Mouse (Mus musculus) stomach, postnatal 0 days (tissue): ENCODE results near the gene Ncoa1. TPM values are rescaled to one million over a fixed set of nuclear protein-coding genes. Genes with fewer than 3 reads are reported as not detected.
A peak's percentile ranks its signal among the peaks of the same experiment; 100 is the strongest.

ENCODE experiments used
- ATAC-seq: fragments of 200-750 bp; cut with Nextera tagmentation; 2 replicates; pipeline ENCODE4 v1.8.0; 2017; ENCODE audit not compliant: low FRiP score, low TSS enrichment
- DNase-seq: peaks from one replicate; pipeline ENCODE4 v3.0.0-alpha.2; 2016; ENCODE audit warnings: low spot score
- H3K27ac ChIP-seq: fragments of 300-500 bp; sonication (generic); replicated peaks from 2 replicates; pipeline ENCODE4 v1.5.1; 2014; ENCODE audit warnings: mild to moderate bottlenecking, control low read depth
- H3K27me3 ChIP-seq: fragments of 300-500 bp; sonication (generic); 2 replicates; pipeline ENCODE4 v1.6.1; 2014; ENCODE audit warnings: low read length; ENCODE audit not compliant: control insufficient read depth, insufficient read depth
- H3K36me3 ChIP-seq: fragments of 300-500 bp; sonication (generic); 2 replicates; pipeline ENCODE4 v1.6.1; 2014; ENCODE audit warnings: low read length, mixed read lengths; ENCODE audit not compliant: control insufficient read depth, insufficient read depth
- H3K4me1 ChIP-seq: fragments of 300-500 bp; sonication (generic); replicated peaks from 2 replicates; pipeline ENCODE4 v1.6.1; 2014; ENCODE audit warnings: antibody characterized with exemption; ENCODE audit not compliant: control insufficient read depth, insufficient read depth
- H3K4me2 ChIP-seq: fragments of 300-500 bp; sonication (generic); replicated peaks from 2 replicates; pipeline ENCODE4 v1.6.1; 2014; ENCODE audit warnings: low read depth, mild to moderate bottlenecking, control low read depth, moderate library complexity
- H3K4me3 ChIP-seq: fragments of 300-500 bp; sonication (generic); 2 replicates; pipeline ENCODE4 v1.5.1; 2014; ENCODE audit warnings: low read depth, low read length, control low read depth
- H3K9ac ChIP-seq: fragments of 300-500 bp; sonication (generic); 2 replicates; pipeline ENCODE4 v1.6.1; 2014; ENCODE audit warnings: mild to moderate bottlenecking, low read length, control low read depth, mixed read lengths
- H3K9me3 ChIP-seq: fragments of 300-500 bp; sonication (generic); 2 replicates; pipeline ENCODE4 v1.6.1; 2016; ENCODE audit warnings: low read length; ENCODE audit not compliant: control insufficient read depth
- CTCF ChIP-seq: IDR thresholded peaks from 2 replicates; pipeline ENCODE4 v1.5.1; 2016; ENCODE audit warnings: antibody characterized with exemption, low read depth, mild to moderate bottlenecking, moderate library complexity
- EP300 ChIP-seq: optimal IDR thresholded peaks from 2 replicates; pipeline ENCODE3; 2016; ENCODE audit warnings: antibody characterized with exemption
- whole genome bisulfite sequencing: fragments of 180-500 bp; shearing (Covaris S2); extraction: QIAGEN DNeasy Blood & Tissue Kit; methylation state at CpG from one replicate; pipeline ENCODE4 v1.1.7; 2014; 5-methylcytosine and 5-hydroxymethylcytosine counted together
- polyA plus RNA-seq: library from polyadenylated mRNA; unstranded; fragments of >200 nt; fragmentation: Nextera tagmentation; extraction: Ambion mirVana; gene quantifications from 2 replicates; pipeline ENCODE4 v1.2.1, GENCODE M21; 2015

The Ncoa1 gene
- polyA plus RNA-seq, 1 experiment from 2014 or later = 5.0 TPM

- Histone ChIP-seq H3K36me3 (peaks cover 2% of the 10 kb centered on the region; the same call in 1 of the 2 replicates), H3K27me3 (no peaks in the 10 kb centered on the region), H3K4me3 (peak within 1 kb of the TSS; percentile 73), H3K4me1 (no peaks in the 10 kb centered on the region), H3K27ac (peak within 1 kb of the TSS; percentile 92), H3K9ac (peak within 1 kb of the TSS; percentile 74), H3K9me3 (no peaks in the 10 kb centered on the region), H3K4me2 (peak within 1 kb of the TSS; percentile 71)
- ATAC-seq = peak; percentile 99
- DNase-seq = peak; percentile 95
- under 1% methylated on average over 50 of the region's 50 CpGs for WGBS
- TF ChIP-seq EP300 = no peak
- peak; percentile 7; the same call in 1 of the 2 replicates for TF ChIP-seq CTCF
These were observed 243.1 kb downstream of the Ncoa1 start, which contains the start of the genes Ptrhd1 and Cenpo for GRCm38 (mm10) chr12:4233572-4234508. TSS of gene Ptrhd1 (plus strand) at chr12:4234027. TSS of gene Cenpo (minus strand) at chr12:4234294.

GRCm38 (mm10) chr12:4232777-4233176, 244.2 kb downstream of the Ncoa1 start:
- Histone ChIP-seq H3K9me3 (no peaks in the 10 kb centered on the region), H3K4me1 (no peaks in the 10 kb centered on the region), H3K36me3 (peaks cover 2% of the 10 kb centered on the region; the same call in 1 of the 2 replicates), H3K27me3 (no peaks in the 10 kb centered on the region), H3K9ac (no peak overlapping the region), H3K4me3 (peak overlapping the region; percentile 73; the same call in 1 of the 2 replicates), H3K27ac (no peak overlapping the region), H3K4me2 (peak overlapping the region; percentile 71)
- 21% methylated on average over 4 of the region's 4 CpGs for WGBS
- DNase-seq (no peak), ATAC-seq (no peak)
- no peak for TF ChIP-seq CTCF
- no peak for TF ChIP-seq EP300

GRCm38 (mm10) chr12:4230156-4230555, 246.8 kb downstream of the Ncoa1 start:
- H3K27me3 ChIP-seq = no peaks in the 10 kb centered on the region
- DNase-seq (no peak), ATAC-seq (no peak)
- no peaks in the 10 kb centered on the region for H3K4me1 ChIP-seq
- H3K4me3 ChIP-seq = no peak overlapping the region
- no peak overlapping the region for H3K9ac ChIP-seq
- 89% methylated on average over 7 of the region's 7 CpGs for WGBS
- H3K36me3 ChIP-seq = peaks cover 5% of the 10 kb centered on the region
- H3K27ac ChIP-seq = no peak overlapping the region
- H3K9me3 ChIP-seq = no peaks in the 10 kb centered on the region
- no peak for TF ChIP-seq EP300
- TF ChIP-seq CTCF = no peak
- no peak overlapping the region for H3K4me2 ChIP-seq

- Histone ChIP-seq H3K9ac (no peak overlapping the region), H3K36me3 (peaks cover 16% of the 10 kb centered on the region), H3K27me3 (no peaks in the 10 kb centered on the region), H3K4me3 (no peak overlapping the region), H3K9me3 (no peaks in the 10 kb centered on the region), H3K27ac (no peak overlapping the region), H3K4me2 (no peak overlapping the region), H3K4me1 (no peaks in the 10 kb centered on the region)
- DNase-seq (no peak), ATAC-seq (no peak)
- TF ChIP-seq EP300 (no peak), CTCF (no peak)
- 62% methylated on average over 8 of the region's 8 CpGs for WGBS
These were observed 264.1 kb downstream of the Ncoa1 start for GRCm38 (mm10) chr12:4212908-4213307.

GRCm38 (mm10) chr12:4211174-4211573, 265.8 kb downstream of the Ncoa1 start:
- no peak overlapping the region for H3K9ac ChIP-seq
- DNase-seq = no peak
- 0 out of 2 replicates have a peak, but pooled peaks have one; percentile 22 for ATAC-seq
- H3K36me3 ChIP-seq = peaks cover 16% of the 10 kb centered on the region
- no peak overlapping the region for H3K27ac ChIP-seq
- no peak overlapping the region for H3K4me3 ChIP-seq
- no peaks in the 10 kb centered on the region for H3K9me3 ChIP-seq
- no peak overlapping the region for H3K4me2 ChIP-seq
- 83% methylated on average over 9 of the region's 9 CpGs for WGBS
- no peaks in the 10 kb centered on the region for H3K4me1 ChIP-seq
- no peaks in the 10 kb centered on the region for H3K27me3 ChIP-seq
- TF ChIP-seq CTCF = peak; percentile 32; the same call in 1 of the 2 replicates
- TF ChIP-seq EP300 = no peak

GRCm38 (mm10) chr12:4209196-4209595, 267.8 kb downstream of the Ncoa1 start:
- TF ChIP-seq CTCF (no peak), EP300 (no peak)
- 98% methylated on average over 9 of the region's 9 CpGs for WGBS

More at GRCm38 (mm10) chr12:4209196-4209595, 267.8 kb downstream of the Ncoa1 start:
- Histone ChIP-seq H3K9me3 (no peaks in the 10 kb centered on the region), H3K9ac (no peak overlapping the region), H3K36me3 (peaks cover 9% of the 10 kb centered on the region; the same call in 1 of the 2 replicates), H3K4me2 (no peak overlapping the region), H3K27me3 (no peaks in the 10 kb centered on the region), H3K4me3 (no peak overlapping the region), H3K27ac (no peak overlapping the region), H3K4me1 (no peaks in the 10 kb centered on the region)
- no peak for ATAC-seq
- DNase-seq = no peak
